Mouse (Mus musculus): Measurements from ENCODE around the gene Lsm14b. TPM values are rescaled to one million over a fixed set of nuclear protein-coding genes. Genes with fewer than 3 reads are reported as not detected.
A peak's percentile ranks its signal among the peaks of the same experiment; 100 is the strongest.

Lsm14b gene
- polyA plus RNA-seq, 1 experiment, result 88.4 TPM

- no peak for DNase-seq (ENCODE audit: extremely low spot score in 1 of 2, low spot score in 1 of 2)
Measured at GRCm38 (mm10) chr2:180013686-180014085, 11.1 kb upstream of the Lsm14b start.

GRCm38 (mm10) chr2:180017632-180018031 is 7.2 kb upstream of the Lsm14b start:
- no peak for DNase-seq (ENCODE audit: extremely low spot score in 1 of 2, low spot score in 1 of 2)

GRCm38 (mm10) chr2:180018573-180018972 is 6.2 kb upstream of the Lsm14b start:
- DNase-seq (ENCODE audit: extremely low spot score in 1 of 2, low spot score in 1 of 2), result no peak

- no peak for DNase-seq (ENCODE audit: extremely low spot score in 1 of 2, low spot score in 1 of 2)
Measured at GRCm38 (mm10) chr2:180020091-180020661, 4.6 kb upstream of the Lsm14b start.

GRCm38 (mm10) chr2:180020919-180021318 is 3.9 kb upstream of the Lsm14b start:
- DNase-seq (ENCODE audit: extremely low spot score in 1 of 2, low spot score in 1 of 2), result no peak

- no peak for DNase-seq (ENCODE audit: extremely low spot score in 1 of 2, low spot score in 1 of 2)
Measured at GRCm38 (mm10) chr2:180022751-180023150, 2.0 kb upstream of the Lsm14b start.

- peak in 1 of 2 experiments; percentile 34 for DNase-seq (ENCODE audit: extremely low spot score in 1 of 2, low spot score in 1 of 2)
Measured at GRCm38 (mm10) chr2:180025135-180025860, 511 bp downstream of the Lsm14b start.

GRCm38 (mm10) chr2:180025861-180026200 is 1.0 kb downstream of the Lsm14b start:
- DNase-seq (ENCODE audit: extremely low spot score in 1 of 2, low spot score in 1 of 2), result no peak

- DNase-seq (ENCODE audit: extremely low spot score in 1 of 2, low spot score in 1 of 2), result no peak
Measured at GRCm38 (mm10) chr2:180027768-180028167, 3.0 kb downstream of the Lsm14b start.

- DNase-seq (ENCODE audit: extremely low spot score in 1 of 2, low spot score in 1 of 2), result no peak
Measured at GRCm38 (mm10) chr2:180031270-180031669, 6.5 kb downstream of the Lsm14b start.

- DNase-seq (ENCODE audit: extremely low spot score in 1 of 2, low spot score in 1 of 2), result no peak
Measured at GRCm38 (mm10) chr2:180032925-180033324, 8.1 kb downstream of the Lsm14b start.

- DNase-seq (ENCODE audit: extremely low spot score in 1 of 2, low spot score in 1 of 2), result no peak
Measured at GRCm38 (mm10) chr2:180033956-180034355, 9.2 kb downstream of the Lsm14b start.

- DNase-seq (ENCODE audit: extremely low spot score in 1 of 2, low spot score in 1 of 2), result no peak
Measured at GRCm38 (mm10) chr2:180034753-180035152, 10.0 kb downstream of the Lsm14b start.

- no peak for DNase-seq (ENCODE audit: extremely low spot score in 1 of 2, low spot score in 1 of 2)
Measured at GRCm38 (mm10) chr2:180040406-180040805, 15.6 kb downstream of the Lsm14b start.

GRCm38 (mm10) chr2:180041577-180042255 is 16.9 kb downstream of the Lsm14b start:
- DNase-seq (ENCODE audit: extremely low spot score in 1 of 2, low spot score in 1 of 2), result peak in 1 of 2 experiments; percentile 43

GRCm38 (mm10) chr2:180042256-180042857 is 17.6 kb downstream of the Lsm14b start, which contains the start of the genes Psma7 and Ss18l1:
TSS of gene Psma7 (minus strand) at chr2:180042433.
TSS of gene Ss18l1 (plus strand) at chr2:180042509.
- peak; percentile 72 to 88 for DNase-seq (ENCODE audit: extremely low spot score in 1 of 2, low spot score in 1 of 2)

- DNase-seq (ENCODE audit: extremely low spot score in 1 of 2, low spot score in 1 of 2), result peak in 1 of 2 experiments; percentile 57
Measured at GRCm38 (mm10) chr2:180042858-180043515, 18.2 kb downstream of the Lsm14b start.

- peak in 1 of 2 experiments; percentile 64 for DNase-seq (ENCODE audit: extremely low spot score in 1 of 2, low spot score in 1 of 2)
Measured at GRCm38 (mm10) chr2:180045283-180045682, 20.5 kb downstream of the Lsm14b start.

GRCm38 (mm10) chr2:180047580-180047979 is 22.8 kb downstream of the Lsm14b start:
- no peak for DNase-seq (ENCODE audit: extremely low spot score in 1 of 2, low spot score in 1 of 2)

- DNase-seq (ENCODE audit: extremely low spot score in 1 of 2, low spot score in 1 of 2), result peak in 1 of 2 experiments; percentile 66
Measured at GRCm38 (mm10) chr2:180047980-180048635, 23.3 kb downstream of the Lsm14b start.
